Mouse (Mus musculus) spleen, adult 2 months (tissue): ENCODE data around the gene Filip1l.

ENCODE experiments used
- CTCF ChIP-seq: fragments of 200-500 bp; IDR thresholded peaks from 2 replicates; pipeline ENCODE4 v1.5.1; 2011; ENCODE audit warnings: mild to moderate bottlenecking, inconsistent platforms; ENCODE audit not compliant: insufficient read depth, insufficient read length, insufficient replicate concordance; ENCODE audit errors: extremely low read depth
- POLR2A ChIP-seq: fragments of 200-500 bp; IDR thresholded peaks from 2 replicates; pipeline ENCODE4 v1.6.1; 2011; ENCODE audit warnings: low read depth, low read length, inconsistent platforms

- no peak for TF ChIP-seq POLR2A
- TF ChIP-seq CTCF: no peak
These were observed 23.9 kb upstream of the Filip1l start for GRCm38 (mm10) chr16:57329028-57329427.
